Mouse (Mus musculus) liver, embryonic 14.5 days (tissue): ENCODE results near the gene Pea15a. TPM values are rescaled to one million over a fixed set of nuclear protein-coding genes. Genes with fewer than 3 reads are reported as not detected.

ENCODE experiments used
- ATAC-seq: fragments of 200-750 bp; cut with Nextera tagmentation; 2 replicates; pipeline ENCODE4 v1.8.0; 2017; ENCODE audit warnings: moderate number of reproducible peaks, mild to moderate bottlenecking, moderate library complexity; ENCODE audit not compliant: insufficient read depth
- DNase-seq, 3 experiments: peaks; one replicate each; pipeline ENCODE4 v3.0.0-alpha.2; 2012 to 2013; ENCODE audit warnings: low read depth in 3 of 3, low spot score in 3 of 3
- H3K27ac ChIP-seq: fragments of 300-500 bp; sonication (generic); 2 replicates; pipeline ENCODE4 v1.5.1; 2014; ENCODE audit warnings: moderate library complexity, mild to moderate bottlenecking, control low read depth, inconsistent platforms
- H3K27me3 ChIP-seq: fragments of 300-500 bp; sonication (generic); 2 replicates; pipeline ENCODE4 v1.6.1; 2014; ENCODE audit warnings: mild to moderate bottlenecking, low read length, moderate library complexity; ENCODE audit not compliant: control insufficient read depth, insufficient read depth
- H3K36me3 ChIP-seq: fragments of 300-500 bp; sonication (generic); replicated peaks from 2 replicates; pipeline ENCODE4 v1.6.1; 2014; ENCODE audit warnings: low read depth; ENCODE audit not compliant: control insufficient read depth, insufficient read depth
- H3K4me1 ChIP-seq, 2 experiments: fragments of 200-500 bp in 1 of 2; fragments of 300-500 bp in 1 of 2; sonication (generic) in 1 of 2; replicated peaks; 2 replicates each; pipeline ENCODE4 v1.6.1; 2012 to 2014; ENCODE audit warnings: antibody characterized with exemption in 1 of 2, inconsistent platforms in 1 of 2, low read length in 1 of 2; ENCODE audit not compliant: control insufficient read depth in 2 of 2, insufficient read depth in 2 of 2
- H3K4me2 ChIP-seq: fragments of 300-500 bp; sonication (generic); 2 replicates; pipeline ENCODE4 v1.6.1; 2014; ENCODE audit warnings: low read depth, mild to moderate bottlenecking, control low read depth, moderate library complexity
- H3K4me3 ChIP-seq, 2 experiments: fragments of 200-500 bp in 1 of 2; fragments of 300-500 bp in 1 of 2; sonication (generic) in 1 of 2; 2 replicates each; pipeline ENCODE4 v1.5.1; 2012 to 2014; ENCODE audit warnings: low read depth in 2 of 2, low read length in 2 of 2, mild to moderate bottlenecking in 2 of 2, control low read depth in 1 of 2, inconsistent platforms in 1 of 2, moderate library complexity in 1 of 2; ENCODE audit not compliant: insufficient read depth in 1 of 2
- H3K9ac ChIP-seq: fragments of 300-500 bp; sonication (generic); replicated peaks from 2 replicates; pipeline ENCODE4 v1.6.1; 2014; ENCODE audit warnings: mild to moderate bottlenecking, control low read depth, moderate library complexity
- H3K9me3 ChIP-seq: fragments of 300-500 bp; sonication (generic); 2 replicates; pipeline ENCODE4 v1.6.1; 2016; ENCODE audit warnings: low read length, mixed read lengths; ENCODE audit not compliant: control insufficient read depth
- CTCF ChIP-seq: IDR thresholded peaks from 2 replicates; pipeline ENCODE4 v1.5.1; 2016; ENCODE audit warnings: antibody characterized with exemption, low read depth, control low read depth
- EP300 ChIP-seq: IDR thresholded peaks from 2 replicates; pipeline ENCODE4 v1.6.1; 2016; ENCODE audit warnings: antibody characterized with exemption, low read depth
- WGBS: fragments of 180-500 bp; shearing (Covaris S2); extraction: QIAGEN DNeasy Blood & Tissue Kit; methylation state at CpG from one replicate; pipeline ENCODE4 v1.1.7; 2014; ENCODE audit not compliant: insufficient replicate concordance; 5-methylcytosine and 5-hydroxymethylcytosine counted together
- polyA plus RNA-seq, 2 experiments: library from polyadenylated mRNA; depleted of rRNA in 1 of 2; stranded (reverse) in 1 of 2; unstranded in 1 of 2; fragments of >200 nt; fragmentation: Nextera tagmentation in 1 of 2; extraction: Ambion mirVana in 1 of 2; gene quantifications; 2 replicates each; pipeline versions ENCODE4 v1.2.1 to v1.2.3; 2012 to 2014

The Pea15a gene
- polyA plus RNA-seq, 2 experiments = 11.1 to 14.4 TPM

- no peaks in the 10 kb centered on the region for H3K4me1 ChIP-seq
- DNase-seq (no peak), ATAC-seq (no peak)
- H3K9ac ChIP-seq = no peak overlapping the region
- H3K36me3 ChIP-seq = peaks cover 68% of the 10 kb centered on the region
- 84% methylated on average over 4 of the region's 4 CpGs for WGBS
- H3K27ac ChIP-seq = no peak overlapping the region
- TF ChIP-seq CTCF = no peak
- no peak for TF ChIP-seq EP300
- H3K9me3 ChIP-seq = no peaks in the 10 kb centered on the region
- H3K4me2 ChIP-seq = no peak overlapping the region
- no peak overlapping the region for H3K4me3 ChIP-seq
- H3K27me3 ChIP-seq = no peaks in the 10 kb centered on the region
These were observed 25.7 kb downstream of the Pea15a start for GRCm38 (mm10) chr1:172180881-172181280.

- TF ChIP-seq EP300 = no peak
- TF ChIP-seq CTCF = no peak
- H3K4me1 ChIP-seq = no peaks in the 10 kb centered on the region
- H3K9ac ChIP-seq = no peak overlapping the region
- peaks cover 74% of the 10 kb centered on the region for H3K36me3 ChIP-seq
- 82% methylated on average over 7 of the region's 7 CpGs for WGBS
- no peaks in the 10 kb centered on the region for H3K9me3 ChIP-seq
- H3K4me2 ChIP-seq = no peak overlapping the region
- no peak overlapping the region for H3K4me3 ChIP-seq
- no peak overlapping the region for H3K27ac ChIP-seq
- DNase-seq (no peak), ATAC-seq (no peak)
- no peaks in the 10 kb centered on the region for H3K27me3 ChIP-seq
These were observed 27.5 kb downstream of the Pea15a start for GRCm38 (mm10) chr1:172179102-172179501.

GRCm38 (mm10) chr1:172177791-172178190, 28.8 kb downstream of the Pea15a start:
- Histone ChIP-seq H3K27ac (no peak overlapping the region), H3K36me3 (peaks cover 83% of the 10 kb centered on the region), H3K4me2 (no peak overlapping the region), H3K27me3 (no peaks in the 10 kb centered on the region), H3K9me3 (no peaks in the 10 kb centered on the region), H3K4me3 (no peak overlapping the region), H3K4me1 (no peaks in the 10 kb centered on the region), H3K9ac (no peak overlapping the region)
- ATAC-seq = no peak
- WGBS = 84% methylated on average over 7 of the region's 7 CpGs
- no peak for DNase-seq
- TF ChIP-seq CTCF = no peak
- TF ChIP-seq EP300 = no peak

- 79% methylated on average over 5 of the region's 5 CpGs for WGBS
- Histone ChIP-seq H3K4me3 (no peak overlapping the region), H3K27ac (no peak overlapping the region), H3K9me3 (no peaks in the 10 kb centered on the region), H3K9ac (no peak overlapping the region), H3K27me3 (no peaks in the 10 kb centered on the region), H3K4me1 (no peaks in the 10 kb centered on the region), H3K36me3 (peaks cover 77% of the 10 kb centered on the region), H3K4me2 (no peak overlapping the region)
- DNase-seq (no peak), ATAC-seq (no peak)
- no peak for TF ChIP-seq CTCF
- no peak for TF ChIP-seq EP300
These were observed 33.4 kb downstream of the Pea15a start for GRCm38 (mm10) chr1:172173181-172173580.

- Histone ChIP-seq H3K4me1 (no peaks in the 10 kb centered on the region), H3K9me3 (no peaks in the 10 kb centered on the region), H3K27ac (no peak overlapping the region), H3K36me3 (peaks cover 77% of the 10 kb centered on the region), H3K27me3 (no peaks in the 10 kb centered on the region), H3K4me3 (no peak overlapping the region), H3K4me2 (no peak overlapping the region), H3K9ac (no peak overlapping the region)
- ATAC-seq (0 out of 2 replicates have a peak, but pooled peaks have one; percentile 11), DNase-seq (no peak)
- WGBS = 90% methylated on average over 21 of the region's 21 CpGs
- TF ChIP-seq EP300 = no peak
- no peak for TF ChIP-seq CTCF
These were observed 34.2 kb downstream of the Pea15a start for GRCm38 (mm10) chr1:172172381-172172780.
